Mouse (Mus musculus) layer of hippocampus, adult 2 months (tissue): Measurements from ENCODE around the gene Sypl. TPM values are rescaled to one million over a fixed set of nuclear protein-coding genes. Genes with fewer than 3 reads are reported as not detected.

Source experiments
- DNase-seq, 2 experiments: peaks; one replicate each; pipeline ENCODE4 v3.0.0; 2022; ENCODE audit warnings: low spot score in 2 of 2
- H3K27ac ChIP-seq: fragments of 200-600 bp; 2 replicates; pipeline ENCODE4 v1.8.1; 2022
- H3K4me3 ChIP-seq: fragments of 200-600 bp; 2 replicates; pipeline ENCODE4 v1.8.1; 2022; ENCODE audit warnings: mild to moderate bottlenecking
- CTCF ChIP-seq: fragments of 200-600 bp; conservative IDR thresholded peaks from 2 replicates; pipeline ENCODE4 v1.8.1; 2022; ENCODE audit warnings: antibody characterized with exemption, mild to moderate bottlenecking, moderate library complexity
- total RNA-seq, 2 experiments: library from RNA; stranded (reverse); gene quantifications; 2 replicates each; pipeline ENCODE4 v1.2.3; 2021

Sypl gene
- total RNA-seq, 2 experiments from 2014 or later, result 44.1 to 46.0 TPM

DNA sequence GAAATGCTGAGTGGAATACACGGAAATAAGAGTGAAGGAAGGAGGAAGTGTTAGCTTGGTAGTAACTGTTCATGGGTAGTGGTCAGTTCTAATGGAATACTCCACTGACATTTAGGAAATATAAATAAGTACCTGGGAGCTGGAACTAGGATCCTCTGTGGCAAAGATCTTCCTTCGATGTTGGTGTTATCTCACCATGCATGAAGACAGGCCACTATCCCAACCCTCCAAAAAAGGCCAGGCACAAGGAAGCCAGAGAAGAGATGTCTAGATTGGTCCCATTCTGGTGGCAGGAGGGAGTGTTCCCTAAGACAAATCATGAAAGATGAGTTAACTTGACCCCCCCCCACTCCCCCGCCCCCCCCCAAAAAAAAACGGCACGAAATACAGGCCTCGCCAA is 625 bp upstream of the Sypl start:
- TF ChIP-seq CTCF, result no peak
- H3K27ac ChIP-seq, result peak overlapping the region; percentile 98
- DNase-seq, result no peak

DNA sequence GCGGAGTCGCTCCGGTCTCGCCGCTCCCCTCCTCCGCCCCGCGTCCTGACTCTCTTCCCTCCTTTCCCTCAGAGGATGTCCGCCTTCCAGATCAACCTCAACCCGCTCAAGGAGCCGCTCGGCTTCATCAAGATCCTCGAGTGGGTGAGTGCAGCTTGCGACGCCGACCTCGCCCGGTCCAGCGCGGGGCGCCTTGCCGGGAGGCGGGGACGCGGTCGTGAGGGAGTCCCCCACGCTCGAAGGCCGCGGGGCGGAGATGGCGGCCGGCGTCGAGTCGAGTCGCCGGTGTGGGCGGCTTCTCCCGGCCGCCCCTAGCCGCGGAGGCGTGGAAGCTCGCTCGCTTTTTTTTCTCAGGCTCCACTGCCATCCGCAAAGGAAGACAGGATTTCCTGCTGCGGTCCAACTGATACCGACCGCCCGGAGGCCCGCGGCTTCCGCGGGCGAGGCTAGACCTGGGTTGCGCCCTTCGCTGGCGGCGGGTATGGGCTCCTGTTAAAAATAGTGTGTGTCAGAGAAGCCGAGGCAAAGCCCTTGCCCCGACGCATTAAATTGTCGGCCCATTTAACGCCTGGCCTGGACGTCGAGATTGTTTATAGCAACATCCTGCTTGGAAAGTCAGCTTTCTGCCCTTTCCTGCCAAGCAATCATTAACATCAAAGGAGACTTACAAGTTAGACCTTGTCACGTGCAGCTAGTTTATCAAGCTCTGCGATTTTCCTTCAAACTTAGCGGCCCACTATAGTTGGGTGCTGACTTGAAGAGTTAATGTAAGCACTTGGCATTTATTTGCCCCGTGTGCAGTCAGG is 728 bp downstream of the Sypl start:
- Histone ChIP-seq H3K27ac (peak overlapping the region; percentile 98), H3K4me3 (peak overlapping the region; percentile 76)
- no peak for TF ChIP-seq CTCF
- no peak for DNase-seq

More for the DNA sequence above, 625 bp upstream of the Sypl start:
- H3K4me3 ChIP-seq, result peak overlapping the region; percentile 76

DNA sequence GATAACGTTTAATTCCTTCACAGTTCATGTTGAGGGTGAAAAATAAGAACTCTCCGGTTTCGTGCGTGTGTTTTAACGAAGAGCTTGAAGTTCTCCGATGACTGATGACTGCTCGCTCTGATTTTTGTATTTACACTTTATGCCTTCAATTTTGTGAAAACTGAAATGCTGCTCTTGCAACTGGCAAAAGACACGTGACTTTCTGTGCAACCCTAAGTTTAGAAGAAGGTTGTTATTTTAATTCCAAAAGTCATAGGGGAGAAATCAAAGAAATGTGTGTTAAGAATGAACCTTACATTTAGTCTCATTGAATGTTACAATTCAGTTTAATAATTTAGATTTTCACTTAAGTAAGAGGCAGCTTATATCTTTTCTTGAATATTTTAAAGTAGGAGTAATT is 1.3 kb downstream of the Sypl start:
- Histone ChIP-seq H3K27ac (peak overlapping the region; percentile 98), H3K4me3 (peak overlapping the region; percentile 76)
- TF ChIP-seq CTCF, result no peak
- DNase-seq, result no peak

DNA sequence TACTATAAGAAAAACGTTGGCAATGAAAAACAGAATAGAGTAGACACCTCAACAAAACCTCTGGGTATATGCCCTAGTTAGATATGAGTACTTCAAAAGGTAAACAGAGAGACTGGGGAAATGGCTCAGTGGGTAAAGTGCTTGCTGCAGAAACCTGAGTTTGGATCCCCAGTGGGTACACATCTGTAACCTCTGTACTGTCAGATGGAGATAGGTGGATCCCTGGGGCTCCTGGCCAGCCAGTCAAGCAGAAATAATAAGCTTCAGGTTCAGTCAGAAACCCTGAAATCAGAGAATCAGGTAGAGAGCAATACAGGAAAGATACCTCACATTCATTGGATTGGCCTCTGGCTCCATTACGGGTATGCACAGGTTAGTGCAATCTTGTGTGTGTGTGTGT is 3.5 kb downstream of the Sypl start:
- no peak overlapping the region for H3K27ac ChIP-seq
- no peak overlapping the region for H3K4me3 ChIP-seq
- DNase-seq, result no peak
- TF ChIP-seq CTCF, result no peak

DNA sequence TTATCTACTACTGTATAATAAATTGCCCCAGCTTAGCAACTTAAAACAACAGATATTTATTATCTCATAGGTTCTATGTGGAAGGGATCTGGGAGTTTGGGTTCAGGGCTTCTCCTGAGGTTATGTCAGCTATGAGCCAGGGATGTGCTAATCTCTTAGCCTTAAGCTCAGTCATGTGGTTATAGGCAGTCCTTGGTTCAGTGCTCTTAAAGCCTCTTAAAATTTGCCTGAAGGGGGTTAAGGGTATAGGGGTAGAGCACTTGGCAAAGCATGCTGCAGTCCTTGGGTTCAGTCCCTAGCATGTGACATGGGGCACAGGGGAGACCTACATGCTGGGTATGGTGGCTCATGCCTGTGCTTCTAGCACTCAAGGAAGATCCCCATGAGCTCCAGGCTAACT is 8.4 kb downstream of the Sypl start:
- Histone ChIP-seq H3K4me3 (no peak overlapping the region), H3K27ac (no peak overlapping the region)
- no peak for DNase-seq
- TF ChIP-seq CTCF, result no peak

DNA sequence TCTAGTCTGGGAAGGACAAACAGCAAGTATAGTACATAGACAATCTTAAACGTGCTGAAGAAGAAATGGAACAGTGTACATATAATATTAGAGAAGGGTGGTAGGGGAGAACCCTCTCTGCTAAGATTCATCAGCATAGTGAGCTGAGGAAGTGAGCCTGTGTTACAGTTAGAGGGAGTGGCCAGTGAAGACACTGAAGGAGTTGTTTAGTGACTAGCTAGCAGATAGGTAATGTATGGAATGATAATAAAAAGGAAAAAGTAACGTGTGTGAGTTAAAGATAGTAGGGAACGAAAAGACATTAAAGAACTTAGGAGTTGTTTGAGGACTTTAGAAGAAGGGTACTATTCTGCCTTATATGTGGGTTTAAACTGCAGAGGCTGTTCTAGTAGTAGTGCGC is 10.2 kb downstream of the Sypl start:
- Histone ChIP-seq H3K27ac (no peak overlapping the region), H3K4me3 (no peak overlapping the region)
- no peak for DNase-seq
- no peak for TF ChIP-seq CTCF

DNA sequence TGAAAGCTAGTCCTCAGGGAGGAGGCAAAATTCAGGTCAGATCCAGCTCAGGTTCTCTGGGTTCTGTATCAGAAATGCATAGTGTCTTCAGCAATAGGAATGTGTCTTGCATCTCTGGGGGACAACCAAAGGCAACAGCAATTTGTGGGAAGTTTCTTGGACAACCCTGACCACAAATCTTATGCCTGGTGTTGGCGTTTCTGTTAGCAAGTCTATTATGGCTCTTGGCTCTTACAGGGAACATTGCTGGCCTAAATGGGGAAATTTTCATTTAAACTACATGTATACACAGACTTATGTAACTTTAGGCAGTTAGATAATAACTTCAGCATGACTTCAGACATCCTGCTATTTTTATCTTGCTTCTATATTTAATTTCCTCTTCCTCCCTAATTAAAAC is 18.6 kb downstream of the Sypl start:
- no peak for TF ChIP-seq CTCF
- DNase-seq, result no peak
- Histone ChIP-seq H3K4me3 (no peak overlapping the region), H3K27ac (no peak overlapping the region)

DNA sequence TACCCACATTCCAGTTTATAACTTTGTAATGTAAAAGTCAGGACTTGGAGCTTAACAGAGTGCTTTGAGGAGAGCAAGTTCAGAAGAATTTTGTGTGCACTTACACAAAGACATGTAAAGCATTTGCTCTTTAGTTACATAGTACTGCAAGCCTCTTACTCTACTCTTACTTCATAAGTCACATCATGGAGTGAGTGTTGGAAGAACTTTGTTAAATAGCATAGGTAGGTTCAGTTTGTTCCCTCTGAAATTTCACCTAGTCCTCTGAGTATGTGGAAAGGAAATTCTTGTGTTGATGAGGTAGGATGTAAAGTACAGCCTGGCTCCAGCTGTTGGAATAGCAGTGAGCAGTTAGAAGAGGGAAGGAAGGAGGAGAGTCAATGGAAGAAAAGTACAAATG is 21.2 kb downstream of the Sypl start:
- Histone ChIP-seq H3K4me3 (no peak overlapping the region), H3K27ac (no peak overlapping the region)
- no peak for TF ChIP-seq CTCF
- no peak for DNase-seq

DNA sequence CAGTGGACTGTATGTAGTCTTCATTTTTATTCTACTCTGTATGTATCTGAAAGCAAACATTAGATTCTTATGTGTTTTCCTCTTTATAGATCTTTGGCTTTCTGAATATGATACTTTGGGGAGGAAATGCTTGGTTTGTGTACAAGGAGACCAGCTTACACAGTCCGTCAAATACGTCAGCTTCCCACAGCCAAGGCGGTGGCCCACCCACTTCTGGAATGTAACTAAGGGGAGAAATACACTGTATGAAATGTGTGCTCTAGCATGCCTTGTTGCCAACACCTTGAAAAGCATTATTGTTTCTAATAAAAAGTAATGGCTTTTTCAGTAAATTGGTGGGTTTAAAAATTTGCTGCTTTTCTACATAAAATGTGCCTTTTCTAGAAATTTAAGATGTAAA is 21.8 kb downstream of the Sypl start:
- no peak for TF ChIP-seq CTCF
- H3K4me3 ChIP-seq, result no peak overlapping the region
- no peak for DNase-seq
- H3K27ac ChIP-seq, result no peak overlapping the region

DNA sequence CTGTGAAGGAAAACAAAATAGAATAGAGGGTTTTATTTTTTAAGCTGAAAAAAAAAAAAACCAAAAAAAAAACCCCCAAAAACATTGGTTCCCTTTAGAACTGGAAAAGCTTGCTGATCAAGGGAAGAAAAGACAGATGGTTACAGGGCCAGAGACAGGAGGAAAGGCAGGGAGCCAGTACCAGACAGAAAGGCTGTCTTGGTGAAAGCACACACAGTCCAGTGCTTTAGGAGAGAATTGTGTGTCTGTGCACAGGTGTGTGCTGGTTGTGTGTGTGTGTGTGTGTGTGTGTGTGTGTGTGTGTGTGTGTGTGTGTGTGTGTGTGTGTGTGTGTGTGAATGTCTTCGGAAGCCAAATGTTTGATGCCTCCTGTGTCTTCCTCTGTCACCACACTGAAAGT is 28.9 kb downstream of the Sypl start:
- TF ChIP-seq CTCF, result no peak

DNA sequence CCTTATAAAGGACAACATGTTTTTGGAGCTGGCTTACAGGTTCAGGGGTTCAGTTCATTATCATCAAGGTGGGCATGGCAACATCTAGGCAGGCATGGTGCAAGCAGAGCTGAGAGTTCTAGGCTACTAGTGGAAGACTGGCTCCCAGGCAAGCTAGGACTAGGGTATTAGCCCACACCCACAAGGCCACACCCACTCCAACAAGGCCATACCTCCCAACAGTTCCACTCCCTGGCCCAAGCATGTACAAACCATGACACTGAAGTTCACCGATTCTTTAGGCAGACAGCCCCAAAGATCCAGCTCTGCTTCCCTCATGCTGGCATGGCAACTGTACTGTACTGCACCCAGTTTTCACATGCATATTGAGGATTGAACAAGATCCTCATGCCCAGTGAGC is 29.4 kb downstream of the Sypl start:
- Histone ChIP-seq H3K4me3 (no peak overlapping the region), H3K27ac (peak overlapping the region; percentile 76)
- TF ChIP-seq CTCF, result no peak
- DNase-seq, result no peak

More for the DNA sequence above, 28.9 kb downstream of the Sypl start:
- DNase-seq, result peak; percentile 53
- peak overlapping the region; percentile 89 for H3K27ac ChIP-seq
- H3K4me3 ChIP-seq, result no peak overlapping the region

DNA sequence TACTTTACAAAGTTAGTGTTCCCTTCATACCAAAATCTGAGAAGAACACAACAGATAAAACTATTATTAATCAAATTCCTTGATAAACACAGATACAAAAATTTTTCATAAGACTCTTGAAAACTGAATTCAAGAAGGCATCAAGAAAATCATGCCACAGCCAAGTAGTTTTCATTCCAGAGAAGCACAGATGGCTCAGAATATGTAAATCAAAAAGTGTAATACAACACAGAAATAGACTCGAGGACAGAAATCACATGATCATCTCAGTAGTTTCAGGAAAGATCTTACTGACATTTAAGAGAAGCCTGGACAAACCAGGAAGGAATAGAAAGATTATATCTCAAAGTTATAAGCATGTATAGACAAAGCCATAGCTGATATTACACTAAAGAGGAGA is 32.6 kb downstream of the Sypl start:
- Histone ChIP-seq H3K27ac (no peak overlapping the region), H3K4me3 (no peak overlapping the region)
- DNase-seq, result peak in 1 of 2 experiments; percentile 45
- TF ChIP-seq CTCF, result no peak

DNA sequence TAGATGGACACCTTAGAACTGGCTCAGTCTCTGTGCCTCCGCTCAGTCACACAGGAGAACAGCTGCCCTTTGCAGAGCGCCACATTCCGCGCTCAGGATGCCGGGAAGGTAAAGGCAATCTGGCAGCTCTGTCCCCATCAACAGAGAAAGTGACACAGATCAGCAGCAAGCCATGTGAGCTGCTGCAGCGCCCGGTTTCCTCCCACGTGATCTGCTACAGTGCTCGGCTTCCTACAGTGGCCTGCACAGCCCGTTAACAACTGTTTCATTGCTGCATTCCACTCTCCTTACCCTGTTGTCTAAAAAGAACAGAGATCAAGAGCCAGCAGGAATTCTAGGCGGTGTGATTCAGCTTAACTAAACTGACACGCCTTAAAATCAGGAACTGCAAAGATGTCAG is 36.0 kb downstream of the Sypl start:
- DNase-seq, result no peak
- no peak for TF ChIP-seq CTCF
- peak overlapping the region; percentile 26 for H3K4me3 ChIP-seq
- peak overlapping the region; percentile 69 for H3K27ac ChIP-seq

DNA sequence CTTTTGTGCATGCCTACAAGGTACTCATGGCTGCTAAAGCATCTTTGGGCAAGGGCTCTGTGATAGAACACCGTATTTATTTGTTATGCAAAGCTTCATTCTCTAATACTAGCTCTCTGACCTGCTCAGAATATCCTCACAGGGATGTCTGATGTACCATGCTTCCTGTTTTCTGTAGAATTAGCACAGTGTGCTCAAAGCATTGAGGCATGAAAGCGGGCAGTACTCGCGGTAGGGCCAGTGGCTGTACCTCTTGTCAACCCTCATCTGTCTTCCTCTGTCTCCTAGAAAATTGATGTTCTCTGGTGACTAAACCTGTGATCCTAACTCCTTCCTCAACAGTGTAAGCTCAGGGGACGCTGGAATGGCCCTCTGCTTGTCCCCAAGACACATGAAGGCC is 40.4 kb downstream of the Sypl start:
- DNase-seq, result no peak
- H3K4me3 ChIP-seq, result no peak overlapping the region
- no peak for TF ChIP-seq CTCF
- no peak overlapping the region for H3K27ac ChIP-seq
